Mouse (Mus musculus): ENCODE measurements around the gene Dcakd. TPM values are rescaled to one million over a fixed set of nuclear protein-coding genes. Genes with fewer than 3 reads are reported as not detected.

Dcakd gene
- total RNA-seq, 1 experiment, result 43.7 TPM

DNA sequence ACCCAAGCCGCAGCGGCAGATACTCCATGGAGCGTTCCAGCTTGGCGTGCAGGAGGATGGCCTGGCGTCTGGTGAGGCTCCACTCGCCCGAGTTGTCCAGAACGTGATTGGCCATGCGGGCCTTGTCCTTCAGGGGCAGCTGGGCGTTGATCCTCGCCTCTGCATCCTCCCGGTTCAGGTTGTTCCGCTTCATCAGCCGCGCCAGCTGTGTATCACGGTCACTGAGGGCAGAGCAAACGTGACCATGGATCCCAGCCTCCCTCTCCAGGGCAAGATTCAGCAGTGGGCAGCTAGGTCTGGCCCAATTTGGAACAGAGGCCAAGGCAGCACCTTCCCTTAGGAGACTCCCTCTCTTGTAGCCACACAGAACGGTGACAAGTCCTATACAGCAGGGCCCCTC, 33.2 kb downstream of the Dcakd start:
- Histone ChIP-seq H3K4me3 (ENCODE audit: insufficient read depth in 1 of 2, low read depth in 1 of 2, low read length in 2 of 2, poor library complexity in 1 of 2, severe bottlenecking in 1 of 2) (no peak overlapping the region), H3K36me3 (ENCODE audit: control insufficient read depth, insufficient read depth, low read length, poor library complexity, severe bottlenecking) (peaks cover 48% of the 10 kb centered on the region), H3K4me1 (ENCODE audit: control insufficient read depth in 2 of 2, insufficient read depth in 2 of 2, low read length in 2 of 2, poor library complexity in 1 of 2) (peaks cover 0 to 14% of the 10 kb centered on the region in 2 experiments; a peak in 1 of 4 replicates), H3K27ac (ENCODE audit: insufficient read depth, low read depth, low read length, poor library complexity, severe bottlenecking) (no peak overlapping the region), H3K9ac (ENCODE audit: insufficient read depth, low read depth, low read length, poor library complexity, severe bottlenecking) (no peak overlapping the region), H3K9me3 (ENCODE audit: control insufficient read depth, insufficient read depth, low read depth, low read length) (no peaks in the 10 kb centered on the region)
- TF ChIP-seq MAFK (IDR thresholded peaks at IDR 0.05; ENCODE audit: insufficient read depth, low read depth, low read length), result no peak
- TF ChIP-seq ZNF384 (IDR thresholded peaks at IDR 0.05; ENCODE audit: low read depth, low read length), result no peak
- TF ChIP-seq ZC3H11A (IDR thresholded peaks at IDR 0.05; ENCODE audit: borderline replicate concordance, low read depth, low read length), result no peak
- TF ChIP-seq CHD2 (IDR thresholded peaks at IDR 0.05; ENCODE audit: low read depth, low read length), result no peak
- TF ChIP-seq HCFC1 (IDR thresholded peaks at IDR 0.05; ENCODE audit: borderline replicate concordance, insufficient read depth, low read length), result no peak
- in situ Hi-C loops (cut with MboI; ENCODE audit: low sequenced_read_pairs in 2 of 2, unreplicated experiment in 2 of 2), result loop anchor here in 1 of 2 experiments (10.0 kb wide), 1 partner anchor 100 kb away; no protein-coding TSS in a partner anchor
- DNase-seq (ENCODE audit: low read depth, low spot score), result no peak

DNA sequence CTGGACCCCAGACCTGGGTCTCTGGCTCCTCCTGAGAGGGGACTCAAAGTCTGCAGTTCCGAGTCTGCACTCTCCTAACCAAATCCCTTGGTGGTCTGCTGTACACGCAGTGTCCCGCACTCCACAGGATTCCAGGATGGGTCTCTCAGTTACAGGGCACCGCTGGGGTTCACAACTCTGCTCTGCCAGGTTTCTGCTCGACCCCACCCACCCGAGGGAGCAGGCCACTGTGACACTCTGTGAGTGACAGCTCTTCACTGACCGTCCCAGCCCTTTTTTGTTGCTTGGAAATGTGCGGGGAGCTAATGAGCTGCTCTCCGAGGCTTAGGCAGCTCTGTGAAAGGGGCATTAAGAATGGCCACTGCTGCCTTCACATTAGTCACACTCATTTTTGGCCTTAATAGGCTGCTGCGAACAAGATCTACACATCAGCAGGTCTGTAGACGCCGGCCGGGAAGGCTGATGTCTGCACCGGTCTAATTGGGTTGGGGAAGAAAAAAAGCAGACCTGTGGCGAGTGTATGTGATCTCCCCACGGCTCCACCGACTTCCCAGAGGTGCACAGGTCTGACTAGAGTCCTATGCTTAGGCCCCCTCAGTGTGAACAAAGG, 34.6 kb downstream of the Dcakd start:
- H3K36me3 ChIP-seq (ENCODE audit: control insufficient read depth, insufficient read depth, low read length, poor library complexity, severe bottlenecking), result peaks cover 37% of the 10 kb centered on the region
- in situ Hi-C loops (cut with MboI; ENCODE audit: low sequenced_read_pairs in 2 of 2, unreplicated experiment in 2 of 2), result loop anchor here in 1 of 2 experiments (10.0 kb wide), 1 partner anchor 99 kb away; no protein-coding TSS in a partner anchor
- no peak for DNase-seq (ENCODE audit: low read depth, low spot score)
- H3K4me1 ChIP-seq (ENCODE audit: control insufficient read depth in 2 of 2, insufficient read depth in 2 of 2, low read length in 2 of 2, poor library complexity in 1 of 2), result peaks cover 0 to 14% of the 10 kb centered on the region in 2 experiments; a peak in 1 of 4 replicates
- no peak overlapping the region for H3K4me3 ChIP-seq (ENCODE audit: insufficient read depth in 1 of 2, low read depth in 1 of 2, low read length in 2 of 2, poor library complexity in 1 of 2, severe bottlenecking in 1 of 2)
- no peak overlapping the region for H3K9ac ChIP-seq (ENCODE audit: insufficient read depth, low read depth, low read length, poor library complexity, severe bottlenecking)
- no peak overlapping the region for H3K27ac ChIP-seq (ENCODE audit: insufficient read depth, low read depth, low read length, poor library complexity, severe bottlenecking)
- TF ChIP-seq HCFC1 (IDR thresholded peaks at IDR 0.05; ENCODE audit: borderline replicate concordance, insufficient read depth, low read length), result no peak
- TF ChIP-seq ZC3H11A (IDR thresholded peaks at IDR 0.05; ENCODE audit: borderline replicate concordance, low read depth, low read length), result no peak
- no peak for TF ChIP-seq CHD2 (IDR thresholded peaks at IDR 0.05; ENCODE audit: low read depth, low read length)
- TF ChIP-seq ZNF384 (IDR thresholded peaks at IDR 0.05; ENCODE audit: low read depth, low read length), result no peak
- TF ChIP-seq MAFK (IDR thresholded peaks at IDR 0.05; ENCODE audit: insufficient read depth, low read depth, low read length), result no peak
- H3K9me3 ChIP-seq (ENCODE audit: control insufficient read depth, insufficient read depth, low read depth, low read length), result no peaks in the 10 kb centered on the region

DNA sequence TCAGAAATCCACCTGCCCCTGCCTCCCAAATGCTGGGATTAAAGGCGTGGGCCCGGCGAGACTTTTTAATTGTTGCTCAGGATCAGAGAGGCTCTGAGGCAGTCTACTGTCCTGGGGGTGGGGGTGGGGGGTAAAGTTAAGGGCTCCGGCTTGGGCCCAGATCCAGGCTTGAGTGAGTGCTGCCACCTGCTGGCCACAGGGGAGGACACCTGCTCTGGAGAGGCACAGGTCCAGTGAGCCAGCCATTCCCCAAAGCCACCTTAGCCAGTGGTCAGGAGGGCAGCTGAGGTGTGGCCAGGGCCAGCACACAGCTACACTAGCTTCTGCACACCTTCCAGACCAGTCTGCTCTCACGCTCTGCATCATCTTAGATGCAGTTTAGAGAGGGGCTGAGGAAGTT, 35.2 kb downstream of the Dcakd start:
- H3K27ac ChIP-seq (ENCODE audit: insufficient read depth, low read depth, low read length, poor library complexity, severe bottlenecking), result no peak overlapping the region
- H3K36me3 ChIP-seq (ENCODE audit: control insufficient read depth, insufficient read depth, low read length, poor library complexity, severe bottlenecking), result peaks cover 33% of the 10 kb centered on the region
- H3K4me3 ChIP-seq (ENCODE audit: insufficient read depth in 1 of 2, low read depth in 1 of 2, low read length in 2 of 2, poor library complexity in 1 of 2, severe bottlenecking in 1 of 2), result no peak overlapping the region
- H3K9ac ChIP-seq (ENCODE audit: insufficient read depth, low read depth, low read length, poor library complexity, severe bottlenecking), result no peak overlapping the region
- TF ChIP-seq ZNF384 (IDR thresholded peaks at IDR 0.05; ENCODE audit: low read depth, low read length) (no peak), CHD2 (IDR thresholded peaks at IDR 0.05; ENCODE audit: low read depth, low read length) (no peak), ZC3H11A (IDR thresholded peaks at IDR 0.05; ENCODE audit: borderline replicate concordance, low read depth, low read length) (peak; percentile 32; the same call in 1 of the 2 replicates), HCFC1 (IDR thresholded peaks at IDR 0.05; ENCODE audit: borderline replicate concordance, insufficient read depth, low read length) (no peak)
- H3K9me3 ChIP-seq (ENCODE audit: control insufficient read depth, insufficient read depth, low read depth, low read length), result no peaks in the 10 kb centered on the region
- DNase-seq (ENCODE audit: low read depth, low spot score), result peak; percentile 52
- peaks cover 0 to 14% of the 10 kb centered on the region in 2 experiments; a peak in 1 of 4 replicates for H3K4me1 ChIP-seq (ENCODE audit: control insufficient read depth in 2 of 2, insufficient read depth in 2 of 2, low read length in 2 of 2, poor library complexity in 1 of 2)
- in situ Hi-C loops (cut with MboI; ENCODE audit: low sequenced_read_pairs in 2 of 2, unreplicated experiment in 2 of 2), result loop anchor here in 1 of 2 experiments (10.0 kb wide), 1 partner anchor 98 kb away; no protein-coding TSS in a partner anchor

DNA sequence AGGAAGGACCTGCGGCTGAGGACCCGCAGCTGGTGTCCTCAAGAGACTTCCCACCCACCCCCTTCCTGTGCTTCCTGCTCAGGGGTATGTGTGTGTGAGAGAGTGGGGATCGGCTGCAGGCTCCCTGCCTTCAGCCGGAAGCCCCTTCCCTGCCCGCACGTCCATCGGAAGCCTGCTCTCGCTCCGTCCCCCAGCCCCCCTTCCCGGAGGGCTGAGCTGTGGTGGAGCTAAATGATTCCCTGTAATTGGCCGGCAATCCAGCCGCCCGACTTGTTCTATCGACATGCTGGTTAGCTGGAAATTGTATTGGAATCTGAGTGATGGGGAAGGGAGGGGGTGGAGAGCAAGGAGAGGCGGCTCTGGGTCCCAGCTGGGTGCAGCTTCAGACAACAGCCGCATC, 36.5 kb downstream of the Dcakd start:
- in situ Hi-C loops (cut with MboI; ENCODE audit: low sequenced_read_pairs in 2 of 2, unreplicated experiment in 2 of 2), result loop anchor here in 1 of 2 experiments (10.0 kb wide), 1 partner anchor 97 kb away; no protein-coding TSS in a partner anchor
- H3K9me3 ChIP-seq (ENCODE audit: control insufficient read depth, insufficient read depth, low read depth, low read length), result no peaks in the 10 kb centered on the region
- DNase-seq (ENCODE audit: low read depth, low spot score), result no peak
- TF ChIP-seq MAFK (IDR thresholded peaks at IDR 0.05; ENCODE audit: insufficient read depth, low read depth, low read length), result no peak
- H3K27ac ChIP-seq (ENCODE audit: insufficient read depth, low read depth, low read length, poor library complexity, severe bottlenecking), result no peak overlapping the region
- peak overlapping the region; percentile 40 to 43; a peak in 2 of 4 replicates for H3K4me3 ChIP-seq (ENCODE audit: insufficient read depth in 1 of 2, low read depth in 1 of 2, low read length in 2 of 2, poor library complexity in 1 of 2, severe bottlenecking in 1 of 2)
- H3K36me3 ChIP-seq (ENCODE audit: control insufficient read depth, insufficient read depth, low read length, poor library complexity, severe bottlenecking), result peaks cover 22% of the 10 kb centered on the region
- peak overlapping the region; percentile 51; the same call in 1 of the 2 replicates for H3K9ac ChIP-seq (ENCODE audit: insufficient read depth, low read depth, low read length, poor library complexity, severe bottlenecking)
- H3K4me1 ChIP-seq (ENCODE audit: control insufficient read depth in 2 of 2, insufficient read depth in 2 of 2, low read length in 2 of 2, poor library complexity in 1 of 2), result peaks cover 0 to 14% of the 10 kb centered on the region in 2 experiments; a peak in 1 of 4 replicates

Data from ES-E14 (cell line).